Mouse (Mus musculus) spleen, postnatal 36 days (tissue): ENCODE measurements at regions not wholly inside any gene's neighbourhood (a gene's known extent, or its start where the extent isn't known, plus 50 kb on each side); places are given as distances from the start of the nearest gene placed in this dataset.

Experiments used
- DNase-seq, 2 experiments: peaks; one replicate each; pipeline ENCODE4 v3.0.0; 2022; ENCODE audit warnings: low spot score in 2 of 2, mixed read lengths in 1 of 2

DNA sequence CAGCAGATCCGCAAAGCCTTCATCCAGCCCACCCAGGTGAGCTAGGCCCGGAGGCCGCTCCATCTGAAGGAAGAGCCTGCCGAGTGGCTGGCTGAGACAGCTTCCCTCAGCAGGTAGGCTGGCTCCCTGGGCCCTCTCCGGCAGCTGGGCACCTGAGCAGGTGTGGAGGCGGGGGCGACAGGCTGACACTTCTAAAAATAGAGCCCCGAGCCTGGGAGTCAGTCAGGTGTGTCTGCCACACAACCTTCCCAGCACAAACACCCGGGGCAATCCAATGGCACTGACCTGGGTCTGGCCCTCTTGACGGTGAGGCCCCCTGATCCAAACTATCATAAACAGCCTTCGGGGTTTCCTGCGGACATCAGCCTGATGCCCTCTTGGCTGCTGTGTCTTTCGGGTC, 58.5 kb downstream of the Zfp36l2 start:
- no peak for DNase-seq

GRCm38 (mm10) chr17:84128262-84128661, 59.5 kb downstream of the Zfp36l2 start:
- DNase-seq = peak in 1 of 2 experiments; percentile 50

DNA sequence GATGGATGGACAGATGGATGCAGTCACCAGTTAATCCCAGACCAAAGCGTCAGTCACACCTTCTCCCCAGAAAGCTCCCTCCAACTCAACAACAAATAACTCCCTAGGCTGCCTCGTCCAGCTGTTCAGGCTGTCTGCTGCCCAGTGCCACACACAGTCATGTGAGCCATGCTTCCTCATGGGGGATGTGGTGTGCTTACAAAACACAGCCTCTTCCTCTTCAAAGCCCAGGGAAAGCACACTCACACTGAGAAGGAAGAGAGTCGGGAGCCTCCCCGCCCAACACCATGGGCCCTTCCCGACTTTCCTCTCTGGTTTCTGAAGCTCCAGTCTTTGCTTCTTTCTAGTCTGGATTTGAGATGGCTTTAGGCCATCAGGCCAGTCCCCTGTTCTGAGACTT, 61.6 kb downstream of the Zfp36l2 start:
- DNase-seq = peak; percentile 62 to 66

GRCm38 (mm10) chr17:84123161-84123560, 64.6 kb downstream of the Zfp36l2 start:
- DNase-seq = no peak

DNA sequence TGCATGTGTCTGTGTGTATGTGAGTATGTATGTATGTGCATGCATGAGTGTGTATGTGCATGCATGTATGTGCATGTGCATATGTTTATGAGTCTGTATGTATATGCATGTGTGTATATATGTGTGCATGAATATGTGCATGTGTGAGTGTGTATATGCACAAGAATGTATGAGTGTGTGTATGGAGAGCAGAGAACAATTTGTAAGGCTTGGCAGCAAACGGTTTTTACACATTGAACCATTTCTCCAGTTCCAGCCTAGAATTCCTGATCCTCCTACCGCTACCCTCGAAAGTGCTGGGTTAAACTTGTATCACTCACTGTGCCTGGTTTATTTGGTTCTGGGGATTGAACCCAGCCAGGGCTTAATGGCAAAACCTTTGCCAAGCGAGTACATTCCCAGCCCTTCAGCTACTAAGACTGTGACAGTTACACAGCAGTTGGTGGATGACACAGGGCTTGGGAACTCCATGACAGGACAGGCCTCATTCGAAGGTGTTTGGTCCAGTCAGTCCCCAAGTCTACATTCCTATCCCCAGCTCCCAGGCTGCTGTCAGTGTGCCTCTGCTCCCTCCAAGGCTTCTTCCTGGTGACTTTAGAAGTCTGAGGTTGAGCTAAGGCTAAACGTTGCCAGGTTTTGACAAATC, 65.1 kb downstream of the Zfp36l2 start:
- DNase-seq = no peak

DNA sequence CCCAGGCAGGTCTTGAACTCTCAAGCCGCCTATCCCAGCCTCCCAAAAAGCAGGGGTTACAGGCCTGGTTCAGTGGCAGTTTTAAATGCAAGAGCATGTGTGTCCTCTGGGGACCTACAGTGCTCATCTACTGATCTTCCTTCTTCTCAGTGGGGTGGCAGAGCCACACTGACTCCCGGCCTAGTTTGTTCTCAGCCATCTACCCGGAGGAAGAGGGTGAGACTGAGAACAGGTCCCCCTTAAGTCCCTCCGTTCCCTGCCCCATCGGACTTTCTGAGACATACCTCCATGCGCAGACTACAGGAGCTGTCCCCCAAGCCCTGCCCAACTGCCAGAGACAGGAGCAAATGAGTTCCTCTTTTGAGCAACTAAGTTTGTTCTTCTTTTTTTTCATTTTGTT, 66.5 kb downstream of the Zfp36l2 start:
- peak; percentile 73 to 78 for DNase-seq

DNA sequence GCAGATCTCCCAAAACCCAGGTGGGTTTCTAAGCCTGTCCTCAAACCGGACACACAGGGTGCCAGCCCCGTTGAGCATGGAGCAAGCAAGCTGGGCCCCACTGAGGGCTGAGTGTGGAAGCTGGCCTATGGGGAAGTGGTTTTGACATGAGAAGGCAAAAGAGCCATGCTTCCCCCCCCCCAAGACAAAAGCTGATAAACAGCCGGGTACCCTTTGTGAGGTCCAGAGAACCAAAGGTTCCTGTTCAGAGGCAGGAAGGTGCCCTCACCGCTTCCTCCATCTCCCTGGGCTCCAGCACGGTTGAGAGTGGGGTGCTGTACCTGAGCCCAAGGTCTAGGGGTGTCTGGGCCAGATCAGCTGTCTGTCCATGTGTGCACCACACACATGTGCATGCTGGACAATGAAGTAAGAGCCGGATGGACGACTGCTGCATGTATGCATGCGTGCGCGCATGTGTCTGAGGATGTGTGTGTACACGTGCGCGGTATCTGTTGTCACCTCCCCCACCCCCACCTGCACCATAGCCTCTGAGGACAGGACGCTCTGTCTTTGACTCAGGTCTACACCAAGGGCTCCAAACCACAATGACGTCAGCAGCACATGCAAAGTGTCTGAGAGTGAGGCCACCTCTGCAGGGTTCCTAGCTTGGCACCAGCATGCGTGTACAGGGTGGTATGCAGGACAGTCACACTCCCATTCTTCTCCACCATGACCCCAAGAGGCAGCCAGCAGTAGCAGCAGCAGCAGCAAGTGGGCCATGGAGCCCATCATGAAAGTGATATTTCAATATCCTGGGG, 68.3 kb downstream of the Zfp36l2 start:
- DNase-seq = peak; percentile 93 to 94

- no peak for DNase-seq
Measured at GRCm38 (mm10) chr17:84118781-84119180, 69.0 kb downstream of the Zfp36l2 start.

- DNase-seq = peak; percentile 53
Measured at GRCm38 (mm10) chr17:84118271-84118670, 69.5 kb downstream of the Zfp36l2 start.

DNA sequence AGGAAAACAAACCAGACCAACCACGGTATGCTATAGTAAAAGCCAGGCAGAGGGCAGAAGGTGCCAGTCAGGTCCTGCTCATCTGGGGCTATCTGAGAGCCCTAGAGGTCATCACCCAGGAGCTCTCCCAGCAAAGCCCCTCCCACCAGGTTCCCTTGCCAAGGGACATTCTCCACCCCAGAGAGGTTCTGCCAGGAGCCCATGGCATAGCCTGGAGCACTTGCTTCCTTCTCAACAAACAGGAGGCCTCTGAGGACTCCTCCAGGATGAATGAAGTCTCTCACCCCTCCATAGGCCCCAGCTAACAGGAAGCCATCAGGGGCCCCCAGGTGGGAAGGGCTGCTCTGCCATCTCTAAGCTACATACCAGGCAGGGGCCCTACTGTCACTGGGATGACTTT, 70.0 kb downstream of the Zfp36l2 start:
- no peak for DNase-seq

DNA sequence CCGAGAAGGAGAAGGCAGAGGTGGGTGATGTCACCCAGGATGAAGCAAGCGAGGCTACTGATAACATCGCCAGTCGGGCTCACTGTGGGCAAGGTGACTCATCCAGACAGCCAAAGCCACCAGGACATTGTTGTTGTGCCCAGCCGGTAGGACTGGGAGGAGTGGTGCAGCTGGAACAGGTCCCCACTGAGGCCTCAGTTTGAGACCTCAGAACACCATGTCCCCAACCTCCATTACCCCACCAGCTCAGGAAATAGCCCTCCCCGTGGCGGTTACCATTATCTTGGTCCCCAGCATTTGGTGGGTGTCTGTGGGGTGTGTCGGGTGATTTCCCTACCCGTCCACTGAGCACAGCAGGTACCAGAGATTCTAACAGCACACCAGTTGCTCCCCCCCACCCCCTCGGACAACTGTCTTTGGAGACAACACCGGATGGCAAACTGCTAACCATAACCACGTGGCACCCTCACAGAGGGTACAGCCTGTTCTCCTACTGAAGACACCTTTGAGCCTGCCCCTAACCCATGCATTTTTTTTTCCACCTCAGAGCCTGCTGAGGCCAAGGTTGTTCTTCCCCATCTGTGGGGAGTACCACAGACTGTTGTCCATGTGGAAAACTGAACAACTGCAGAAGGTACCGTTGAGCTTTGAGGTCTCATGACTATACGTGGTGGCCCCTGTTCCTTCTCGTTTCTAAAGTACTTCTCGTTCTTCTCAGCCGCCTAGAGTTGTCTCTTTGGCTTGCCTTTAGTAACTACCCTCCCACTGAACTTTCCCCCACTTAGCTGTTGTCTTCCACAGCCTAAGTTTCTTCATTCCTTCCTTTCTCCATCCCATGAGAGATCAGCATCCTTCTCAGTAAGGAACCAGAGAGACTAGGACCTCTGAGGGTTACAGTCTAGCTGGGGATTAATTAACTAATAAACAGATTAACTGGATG, 71.1 kb downstream of the Zfp36l2 start:
- DNase-seq = peak; percentile 89 to 93

GRCm38 (mm10) chr17:84115957-84116339, 71.8 kb downstream of the Zfp36l2 start:
- DNase-seq = no peak

DNA sequence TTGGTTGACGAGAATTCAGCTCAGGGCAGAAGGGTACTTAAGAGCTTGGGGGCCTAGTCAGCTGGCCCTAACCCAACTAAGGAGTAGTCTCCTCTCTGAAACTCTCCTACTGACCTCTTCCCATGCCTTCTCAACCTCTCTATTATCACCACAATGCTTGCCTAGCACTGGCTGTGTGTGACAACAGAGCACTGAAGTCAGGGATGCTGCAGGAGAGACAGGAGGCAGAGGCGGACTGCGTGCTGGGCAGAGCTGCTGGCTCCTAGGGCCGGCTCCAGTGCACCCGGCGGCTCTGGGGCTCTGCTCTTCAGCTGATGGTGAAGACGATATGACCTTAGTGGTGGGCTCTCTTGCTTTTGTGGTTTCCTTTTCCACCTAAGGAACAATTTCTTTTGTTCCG, 72.6 kb downstream of the Zfp36l2 start:
- no peak for DNase-seq

GRCm38 (mm10) chr17:84114279-84114994, 73.3 kb downstream of the Zfp36l2 start:
- no peak for DNase-seq

DNA sequence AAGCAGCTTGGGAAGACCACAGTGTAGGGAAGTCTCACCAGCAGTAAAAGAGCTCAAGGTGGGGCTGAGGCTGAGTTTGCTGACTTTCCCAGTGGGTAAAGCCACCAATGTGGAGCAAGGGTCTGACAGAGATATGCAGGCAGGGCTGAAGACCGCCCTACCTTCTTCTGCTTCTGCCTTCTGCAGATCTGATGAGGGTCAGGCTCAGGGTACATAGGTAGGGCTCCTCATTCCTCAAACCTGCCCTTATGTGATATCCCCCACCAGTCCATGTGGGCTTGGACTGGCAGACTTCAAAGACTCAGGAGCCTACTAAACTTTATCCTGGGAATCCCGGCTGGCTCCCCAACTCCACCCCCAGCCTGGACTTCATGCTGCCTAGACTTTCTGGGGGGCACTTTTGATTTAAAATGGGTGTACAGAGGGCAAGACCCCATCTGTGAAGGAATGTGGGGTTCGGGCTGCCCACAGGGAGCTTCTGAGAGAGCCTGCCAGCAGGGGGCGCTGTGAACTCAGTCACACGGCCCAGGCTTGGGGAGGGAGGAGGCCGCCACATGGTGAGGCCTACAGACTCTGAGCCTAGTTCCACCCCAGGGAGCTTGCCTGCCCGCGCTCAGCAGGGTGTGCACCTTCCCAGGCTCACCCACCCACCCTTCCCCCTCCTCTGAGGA, 74.0 kb downstream of the Zfp36l2 start:
- peak; percentile 91 to 92 for DNase-seq

- no peak for DNase-seq
Measured at GRCm38 (mm10) chr17:84112411-84113031, 75.2 kb downstream of the Zfp36l2 start.

GRCm38 (mm10) chr17:84111787-84112370, 75.9 kb downstream of the Zfp36l2 start:
- no peak for DNase-seq

DNA sequence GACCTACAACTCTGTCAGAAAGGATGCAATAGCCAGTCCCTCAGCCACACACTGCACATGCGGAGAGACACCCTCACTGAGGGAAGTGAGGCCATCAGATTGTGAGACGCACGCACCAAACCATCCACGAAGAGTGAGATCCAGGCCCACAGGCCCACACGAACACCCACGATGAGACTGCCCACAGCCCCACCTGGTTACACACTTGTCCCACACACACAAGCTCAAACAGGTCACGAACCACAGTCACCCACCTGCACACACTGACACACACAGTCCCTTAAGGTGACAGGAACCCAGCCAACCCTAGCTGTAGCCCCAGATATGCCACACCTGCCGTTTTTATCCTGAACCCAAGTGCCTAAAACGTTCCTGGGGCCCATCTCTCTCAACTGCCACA, 76.8 kb downstream of the Zfp36l2 start:
- no peak for DNase-seq

GRCm38 (mm10) chr17:84110000-84110695, 77.6 kb downstream of the Zfp36l2 start:
- DNase-seq = no peak
